Mouse (Mus musculus) forebrain, postnatal 0 days (tissue): ENCODE measurements around the gene Grm4. TPM values are rescaled to one million over a fixed set of nuclear protein-coding genes. Genes with fewer than 3 reads are reported as not detected.

Experiments used
- ATAC-seq: fragments of 200-750 bp; cut with Nextera tagmentation; 2 replicates; pipeline ENCODE4 v1.8.0; 2017; ENCODE audit warnings: mild to moderate bottlenecking, moderate library complexity
- DNase-seq: peaks from one replicate; pipeline ENCODE4 v3.0.0-alpha.2; 2015
- H3K27ac ChIP-seq: fragments of 300-500 bp; sonication (generic); 2 replicates; pipeline ENCODE4 v1.5.1; 2014; ENCODE audit warnings: low read depth, mild to moderate bottlenecking, antibody characterized with exemption, low read length, moderate library complexity, mixed read lengths
- H3K27me3 ChIP-seq: fragments of 300-500 bp; sonication (generic); 2 replicates; pipeline ENCODE4 v1.6.1; 2014; ENCODE audit warnings: mild to moderate bottlenecking, low read length, mixed read lengths; ENCODE audit not compliant: insufficient read depth
- H3K36me3 ChIP-seq: fragments of 300-500 bp; sonication (generic); 2 replicates; pipeline ENCODE4 v1.6.1; 2014; ENCODE audit warnings: mild to moderate bottlenecking, moderate library complexity; ENCODE audit not compliant: insufficient read depth
- H3K4me1 ChIP-seq: fragments of 300-500 bp; sonication (generic); 2 replicates; pipeline ENCODE4 v1.6.1; 2014; ENCODE audit warnings: antibody characterized with exemption; ENCODE audit not compliant: insufficient read depth
- H3K4me2 ChIP-seq: fragments of 300-500 bp; sonication (generic); 2 replicates; pipeline ENCODE4 v1.6.1; 2014; ENCODE audit warnings: low read depth, mild to moderate bottlenecking, moderate library complexity
- H3K4me3 ChIP-seq: fragments of 300-500 bp; sonication (generic); 2 replicates; pipeline ENCODE4 v1.5.1; 2014; ENCODE audit warnings: low read depth, low read length, mixed read lengths
- H3K9ac ChIP-seq: fragments of 300-500 bp; sonication (generic); 2 replicates; pipeline ENCODE4 v1.6.1; 2014; ENCODE audit warnings: mild to moderate bottlenecking
- H3K9me3 ChIP-seq: fragments of 300-500 bp; sonication (generic); 2 replicates; pipeline ENCODE4 v1.6.1; 2016; ENCODE audit warnings: low read length
- CTCF ChIP-seq: sonication (generic); IDR thresholded peaks from 2 replicates; pipeline ENCODE4 v1.5.1; 2016; ENCODE audit warnings: antibody characterized with exemption, control low read depth, low read depth
- WGBS: fragments of 180-500 bp; shearing (Covaris S2); extraction: QIAGEN DNeasy Blood & Tissue Kit; methylation state at CpG from one replicate; pipeline ENCODE4 v1.1.7; 2014; 5-methylcytosine and 5-hydroxymethylcytosine counted together
- polyA plus RNA-seq: library from polyadenylated mRNA; unstranded; fragments of >200 nt; fragmentation: Nextera tagmentation; extraction: Ambion mirVana; gene quantifications from 2 replicates; pipeline ENCODE4 v1.2.1, GENCODE M21; 2015
- total RNA-seq: library from RNA; depleted of rRNA; stranded (reverse); fragments of >200 nt; gene quantifications from 2 replicates; pipeline ENCODE4 v1.2.3, GENCODE M21; 2014

Gene Grm4
- total and polyA plus RNA-seq, 2 experiments from 2014 or later: 5.5 to 14.5 TPM

DNA sequence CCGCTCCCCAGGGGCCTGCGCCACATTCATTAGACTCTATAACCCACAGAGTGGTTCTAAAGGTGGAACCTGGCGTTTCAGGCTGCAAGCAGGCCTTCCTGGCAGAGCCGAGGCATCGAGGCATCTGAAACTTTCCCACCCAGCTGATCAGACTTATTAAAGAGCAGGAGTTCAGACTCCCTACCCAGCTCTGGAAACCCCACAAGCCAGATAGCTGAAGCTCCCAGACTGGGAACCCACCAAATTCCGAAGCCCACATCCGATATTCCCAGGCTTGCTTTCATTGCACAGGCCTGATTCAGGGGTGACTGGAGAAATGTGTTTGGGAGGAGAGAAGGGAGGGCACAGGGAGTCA lies 13.6 kb downstream of the Grm4 start:
- H3K9me3 ChIP-seq: no peaks in the 10 kb centered on the region
- no peak for ATAC-seq
- no peak overlapping the region for H3K9ac ChIP-seq
- no peak overlapping the region for H3K4me3 ChIP-seq
- whole genome bisulfite sequencing: 90% methylated on average over 7 of the region's 7 CpGs
- H3K4me1 ChIP-seq: no peaks in the 10 kb centered on the region
- H3K36me3 ChIP-seq: no peaks in the 10 kb centered on the region
- no peak overlapping the region for H3K4me2 ChIP-seq
- no peak overlapping the region for H3K27ac ChIP-seq
- no peak for DNase-seq
- H3K27me3 ChIP-seq: peaks cover 16% of the 10 kb centered on the region
- no peak for TF ChIP-seq CTCF

GRCm38 (mm10) chr17:27506871-27507590 lies 14.2 kb downstream of the Grm4 start:
- Histone ChIP-seq H3K4me3 (no peak overlapping the region), H3K4me1 (peaks cover 4% of the 10 kb centered on the region; the same call in 1 of the 2 replicates), H3K36me3 (no peaks in the 10 kb centered on the region), H3K27me3 (peaks cover 16% of the 10 kb centered on the region), H3K9ac (no peak overlapping the region), H3K4me2 (no peak overlapping the region), H3K9me3 (no peaks in the 10 kb centered on the region), H3K27ac (no peak overlapping the region)
- TF ChIP-seq CTCF: no peak
- 87% methylated on average over 7 of the region's 7 CpGs for WGBS
- ATAC-seq (no peak), DNase-seq (no peak)

- peaks cover 16% of the 10 kb centered on the region for H3K27me3 ChIP-seq
- H3K36me3 ChIP-seq: no peaks in the 10 kb centered on the region
- 48% methylated on average over 11 of the region's 11 CpGs for WGBS
- H3K4me2 ChIP-seq: no peak overlapping the region
- no peak for ATAC-seq
- H3K4me1 ChIP-seq: peaks cover 10% of the 10 kb centered on the region; the same call in 1 of the 2 replicates
- no peak overlapping the region for H3K9ac ChIP-seq
- H3K4me3 ChIP-seq: no peak overlapping the region
- H3K9me3 ChIP-seq: no peaks in the 10 kb centered on the region
- DNase-seq: no peak
- H3K27ac ChIP-seq: no peak overlapping the region
- TF ChIP-seq CTCF: no peak
These were observed 14.8 kb downstream of the Grm4 start for GRCm38 (mm10) chr17:27506362-27506761.

DNA sequence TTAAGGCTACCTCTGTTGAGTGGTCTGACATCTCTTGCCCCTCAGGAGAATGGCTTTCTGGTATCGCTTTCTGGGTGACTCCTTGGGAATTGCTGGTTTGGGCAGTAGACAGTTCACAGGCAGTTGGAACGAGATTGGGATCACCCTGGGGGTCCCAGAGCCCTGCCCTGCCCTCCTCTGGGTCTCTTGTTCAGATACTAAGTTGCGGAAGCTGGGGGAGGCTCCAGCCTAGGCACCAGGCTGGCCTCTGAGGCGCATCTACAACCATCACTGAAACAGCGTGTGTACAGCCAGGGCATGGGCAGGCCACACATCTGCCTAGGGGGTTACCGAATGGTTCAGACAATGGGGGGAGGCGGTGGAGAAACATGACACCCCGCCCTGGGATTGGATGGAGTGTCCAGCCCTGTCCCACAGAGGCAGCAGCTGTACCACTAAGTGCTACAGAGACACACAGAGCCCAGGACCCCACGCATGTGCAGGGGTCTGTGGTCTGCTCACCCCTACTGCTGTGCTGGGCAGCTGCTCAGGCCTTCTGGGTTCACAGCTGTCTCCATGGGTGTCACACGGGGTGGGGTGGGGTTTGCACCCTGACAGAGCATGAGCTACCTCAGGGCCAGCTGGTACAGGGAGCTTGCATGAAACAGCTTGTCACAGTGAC lies 15.9 kb downstream of the Grm4 start:
- no peak for ATAC-seq
- H3K9ac ChIP-seq: no peak overlapping the region
- 35% methylated on average over 10 of the region's 10 CpGs for WGBS

GRCm38 (mm10) chr17:27503869-27504268 lies 17.3 kb downstream of the Grm4 start:
- H3K27ac ChIP-seq: no peak overlapping the region
- WGBS: 86% methylated on average over 7 of the region's 7 CpGs
- H3K9me3 ChIP-seq: no peaks in the 10 kb centered on the region
- peaks cover 16% of the 10 kb centered on the region; the same call in 1 of the 2 replicates for H3K4me1 ChIP-seq
- H3K36me3 ChIP-seq: no peaks in the 10 kb centered on the region
- no peak for TF ChIP-seq CTCF
- no peak overlapping the region for H3K9ac ChIP-seq
- no peak for ATAC-seq
- DNase-seq: no peak
- H3K4me3 ChIP-seq: no peak overlapping the region
- H3K27me3 ChIP-seq: peaks cover 6% of the 10 kb centered on the region; the same call in 1 of the 2 replicates
- H3K4me2 ChIP-seq: no peak overlapping the region

More for the DNA sequence above, 15.9 kb downstream of the Grm4 start:
- DNase-seq: no peak
- H3K27ac ChIP-seq: no peak overlapping the region
- peaks cover 6% of the 10 kb centered on the region; the same call in 1 of the 2 replicates for H3K27me3 ChIP-seq
- H3K4me2 ChIP-seq: no peak overlapping the region
- no peak overlapping the region for H3K4me3 ChIP-seq
- H3K36me3 ChIP-seq: no peaks in the 10 kb centered on the region
- no peaks in the 10 kb centered on the region for H3K9me3 ChIP-seq
- peaks cover 16% of the 10 kb centered on the region; the same call in 1 of the 2 replicates for H3K4me1 ChIP-seq
- TF ChIP-seq CTCF: no peak

DNA sequence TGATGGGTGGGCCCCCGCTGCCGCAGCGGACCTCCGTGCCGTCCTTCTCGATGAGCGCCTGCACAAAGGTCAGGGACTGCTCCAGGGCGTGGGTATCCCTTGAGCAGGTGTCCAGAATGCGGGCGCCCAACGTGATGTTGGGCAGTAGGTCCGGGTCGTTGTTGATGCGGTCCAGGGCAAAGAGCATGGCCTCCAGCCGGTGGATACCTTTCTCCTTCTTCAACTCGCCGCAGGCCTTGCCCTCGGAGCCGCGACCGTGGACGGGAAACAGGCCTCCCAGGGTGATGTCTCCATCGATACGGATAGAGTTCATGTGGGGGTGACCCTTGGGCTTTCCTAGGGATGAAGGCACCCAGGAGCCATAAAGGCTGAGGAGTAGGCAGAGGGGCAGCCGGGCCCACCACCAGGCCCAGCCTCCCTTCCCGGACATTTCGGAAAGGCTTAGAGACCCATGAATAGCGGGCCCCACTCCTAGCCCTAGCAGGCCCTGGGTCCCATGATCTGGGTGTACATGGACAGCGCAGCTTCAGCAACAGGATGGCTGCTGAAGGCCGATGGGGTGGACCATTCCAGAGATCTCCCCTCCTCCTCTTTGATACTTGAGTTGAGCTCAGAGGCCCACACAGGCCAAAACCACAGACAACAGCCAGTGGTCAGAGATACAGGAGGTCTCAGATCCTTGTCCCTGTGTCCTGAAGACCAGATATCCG lies 18.3 kb downstream of the Grm4 start:
- WGBS: 77% methylated on average over 31 of the region's 31 CpGs
- no peak overlapping the region for H3K27ac ChIP-seq
- H3K36me3 ChIP-seq: no peaks in the 10 kb centered on the region
- H3K27me3 ChIP-seq: peaks cover 6% of the 10 kb centered on the region; the same call in 1 of the 2 replicates
- H3K4me2 ChIP-seq: no peak overlapping the region
- H3K4me1 ChIP-seq: peaks cover 16% of the 10 kb centered on the region; the same call in 1 of the 2 replicates
- ATAC-seq (no peak), DNase-seq (no peak)
- no peak for TF ChIP-seq CTCF
- no peaks in the 10 kb centered on the region for H3K9me3 ChIP-seq
- H3K9ac ChIP-seq: no peak overlapping the region
- no peak overlapping the region for H3K4me3 ChIP-seq
